Mouse (Mus musculus): Measurements from ENCODE around the gene Gm20388.

Gm20388 gene

GRCm38 (mm10) chr8:124317821-124318220 lies 4407.2 kb downstream of the Gm20388 start:
- DNase-seq (ENCODE audit: extremely low spot score, low spot score), result no peak

GRCm38 (mm10) chr8:124318612-124319315 lies 4408.1 kb downstream of the Gm20388 start:
- no peak for DNase-seq (ENCODE audit: extremely low spot score, low spot score)

- no peak for DNase-seq (ENCODE audit: extremely low spot score, low spot score)
Observed at GRCm38 (mm10) chr8:124319316-124319652, 4408.6 kb downstream of the Gm20388 start.

GRCm38 (mm10) chr8:124321227-124321840 lies 4410.7 kb downstream of the Gm20388 start:
- DNase-seq (ENCODE audit: extremely low spot score, low spot score), result no peak

- DNase-seq (ENCODE audit: extremely low spot score, low spot score), result no peak
Observed at GRCm38 (mm10) chr8:124323356-124323755, 4412.7 kb downstream of the Gm20388 start.

- no peak for DNase-seq (ENCODE audit: extremely low spot score, low spot score)
Observed at GRCm38 (mm10) chr8:124328259-124328658, 4417.6 kb downstream of the Gm20388 start.

GRCm38 (mm10) chr8:124329690-124330089 lies 4419.0 kb downstream of the Gm20388 start:
- DNase-seq (ENCODE audit: extremely low spot score, low spot score), result no peak

- no peak for DNase-seq (ENCODE audit: extremely low spot score, low spot score)
Observed at GRCm38 (mm10) chr8:124330433-124330832, 4419.8 kb downstream of the Gm20388 start.

GRCm38 (mm10) chr8:124331094-124331493 lies 4420.5 kb downstream of the Gm20388 start:
- no peak for DNase-seq (ENCODE audit: extremely low spot score, low spot score)

- no peak for DNase-seq (ENCODE audit: extremely low spot score, low spot score)
Observed at GRCm38 (mm10) chr8:124331706-124332105, 4421.1 kb downstream of the Gm20388 start.

GRCm38 (mm10) chr8:124336302-124336701 lies 4425.7 kb downstream of the Gm20388 start:
- DNase-seq (ENCODE audit: extremely low spot score, low spot score), result no peak

- DNase-seq (ENCODE audit: extremely low spot score, low spot score), result no peak
Observed at GRCm38 (mm10) chr8:124339742-124340141, 4429.1 kb downstream of the Gm20388 start.

- DNase-seq (ENCODE audit: extremely low spot score, low spot score), result no peak
Observed at GRCm38 (mm10) chr8:124340360-124341068, 4429.9 kb downstream of the Gm20388 start.

- no peak for DNase-seq (ENCODE audit: extremely low spot score, low spot score)
Observed at GRCm38 (mm10) chr8:124343151-124343550, 4432.5 kb downstream of the Gm20388 start.

GRCm38 (mm10) chr8:124343991-124344390 lies 4433.4 kb downstream of the Gm20388 start:
- DNase-seq (ENCODE audit: extremely low spot score, low spot score), result no peak

- DNase-seq (ENCODE audit: extremely low spot score, low spot score), result no peak
Observed at GRCm38 (mm10) chr8:124345098-124345497, 4434.5 kb downstream of the Gm20388 start.

GRCm38 (mm10) chr8:124346852-124347523 lies 4436.3 kb downstream of the Gm20388 start:
- peak; percentile 72 for DNase-seq (ENCODE audit: extremely low spot score, low spot score)

GRCm38 (mm10) chr8:124348087-124348486 lies 4437.4 kb downstream of the Gm20388 start:
- DNase-seq (ENCODE audit: extremely low spot score, low spot score), result no peak

- DNase-seq (ENCODE audit: extremely low spot score, low spot score), result peak; percentile 84
Observed at GRCm38 (mm10) chr8:124349663-124350062, 4439.0 kb downstream of the Gm20388 start.

- no peak for DNase-seq (ENCODE audit: extremely low spot score, low spot score)
Observed at GRCm38 (mm10) chr8:124351636-124352035, 4441.0 kb downstream of the Gm20388 start.

- no peak for DNase-seq (ENCODE audit: extremely low spot score, low spot score)
Observed at GRCm38 (mm10) chr8:124360911-124361310, 4450.3 kb downstream of the Gm20388 start.
